Mouse (Mus musculus) ovary, adult 10 weeks (tissue): ENCODE measurements around the gene Map4. TPM values are rescaled to one million over a fixed set of nuclear protein-coding genes. Genes with fewer than 3 reads are reported as not detected.

Experiments used
- polyA plus RNA-seq: library from polyadenylated mRNA; stranded (reverse); fragments of 350-450 nt; fragmentation: Illumina TruSeq; extraction: RNeasy Lipid Tissue Mini Kit (QIAGEN cat#74804); gene quantifications from one replicate; pipeline ENCODE4 v1.2.3, GENCODE M21; 2014

Map4 gene
- 50.9 TPM for polyA plus RNA-seq

DNA sequence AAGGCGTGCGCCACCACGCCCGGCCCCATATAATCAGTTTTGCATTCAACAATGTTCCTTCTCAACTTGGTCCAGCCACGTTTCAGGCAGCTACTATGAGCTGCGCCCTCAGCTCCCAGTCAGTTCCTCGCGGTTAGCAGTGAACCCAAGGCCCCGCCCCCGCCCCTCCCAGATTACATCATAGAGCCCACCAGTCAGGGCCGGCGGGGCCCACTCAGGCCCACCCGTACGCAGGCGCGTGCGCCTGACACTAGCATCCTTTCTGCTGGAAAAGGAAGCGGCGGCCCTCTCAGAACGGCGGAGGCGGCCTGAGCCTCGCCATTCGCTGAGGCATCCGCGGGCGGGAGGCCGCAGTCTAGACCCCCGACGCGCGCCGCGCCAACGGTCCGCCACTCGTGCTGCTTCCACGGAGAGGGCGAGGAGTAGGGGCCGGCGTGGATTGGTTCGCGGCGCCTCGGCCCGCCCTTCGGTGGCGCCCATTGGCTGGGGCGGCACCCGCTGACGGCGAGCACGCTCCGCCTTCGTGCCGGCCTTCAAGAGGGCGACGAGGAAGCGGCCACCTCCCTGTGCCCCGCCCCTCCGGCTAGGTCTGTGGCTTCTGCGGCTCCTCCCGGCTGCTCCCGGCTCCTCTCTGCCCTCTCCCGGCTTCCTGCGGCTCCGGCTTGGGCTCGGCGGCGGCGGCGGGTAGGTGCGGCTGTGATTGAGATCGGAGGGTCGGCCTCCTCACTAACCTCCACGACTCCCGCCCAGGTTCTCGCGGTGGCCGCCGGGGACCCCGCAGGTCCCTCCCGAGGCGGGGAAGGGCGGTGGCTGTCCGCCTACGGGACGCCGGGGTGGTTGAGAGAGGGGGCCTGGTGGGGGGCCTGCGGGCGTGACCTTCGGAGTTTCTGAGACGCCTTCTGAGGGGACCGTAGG lies at the start of gene Map4:
Gene Map4, plus strand, starts transcription at position 204 of the 915 bp plus-strand sequence.

DNA sequence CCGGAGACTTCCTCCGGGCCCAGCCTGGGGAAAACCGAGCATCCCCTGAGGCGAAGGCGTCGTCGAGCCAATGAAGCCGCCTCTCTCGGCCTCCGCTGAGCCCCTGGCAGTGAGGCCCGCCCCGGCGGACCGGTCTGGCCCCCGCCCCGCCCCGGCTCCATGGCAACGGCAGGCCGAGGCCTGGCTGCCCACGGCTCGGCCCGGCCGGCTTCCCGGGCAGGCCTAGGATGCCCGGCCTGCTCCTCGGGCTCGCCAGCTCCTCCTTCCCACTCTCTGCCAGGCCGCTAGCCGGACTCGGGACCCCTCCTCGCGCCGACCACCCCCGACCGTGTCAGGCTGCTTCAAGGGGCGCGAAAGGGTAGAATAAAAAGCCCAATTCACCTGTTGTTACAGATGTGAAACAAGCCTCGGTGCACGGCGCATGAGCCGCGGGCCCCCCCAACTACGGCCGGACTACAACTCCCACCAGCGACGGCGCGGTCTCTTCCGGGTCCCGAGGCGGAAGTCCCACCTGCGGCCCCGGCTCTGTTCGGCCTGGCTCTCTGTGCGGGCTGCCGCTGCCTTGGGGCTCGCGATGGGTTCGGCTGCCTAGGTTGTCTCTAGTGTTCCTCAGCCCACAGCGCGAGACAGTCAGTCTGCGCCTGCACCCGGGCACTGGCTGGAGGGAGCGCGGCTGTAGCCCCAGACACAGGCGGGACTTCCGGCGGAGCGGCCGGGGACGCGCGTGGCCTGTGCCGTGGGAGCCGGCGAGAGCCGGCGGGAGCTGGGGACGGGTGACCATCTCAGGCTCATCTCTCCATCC lies 185.9 kb downstream of the Map4 start, which contains the start of gene Smarcc1:
Gene Smarcc1, plus strand, starts transcription at position 732 of the 802 bp plus-strand sequence.

DNA sequence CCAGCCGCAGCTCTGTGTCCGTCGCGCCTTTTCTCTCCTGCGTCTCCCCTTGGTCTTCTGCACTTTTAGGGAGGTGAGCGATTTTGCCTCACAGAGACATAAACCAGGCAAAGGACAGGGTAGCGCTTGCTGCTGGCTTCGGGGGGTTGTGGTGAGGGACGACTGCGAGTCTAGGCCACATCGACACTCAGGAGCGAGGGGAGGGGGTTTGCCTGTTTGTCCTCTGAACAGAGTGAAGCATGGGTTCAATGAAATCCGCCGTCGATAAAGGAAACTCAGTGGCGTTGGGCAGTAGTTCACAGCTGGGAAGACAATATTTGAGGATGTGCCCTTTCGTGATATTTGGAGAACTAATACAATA lies 186.5 kb downstream of the Map4 start, which contains the start of gene Dhx30:
Gene Dhx30, minus strand, starts transcription at position 52 of the 361 bp plus-strand sequence.

Other genes with a start within 250 kb of the Map4 start
- gene Fbxw18, start 228.8 kb upstream of the Map4 start, polyA plus RNA-seq = 51.3 TPM
- gene Fbxw26, start 185.4 kb upstream of the Map4 start, polyA plus RNA-seq = 18.6 TPM
- 9.7 TPM for gene Fbxw27, start 140.8 kb upstream of the Map4 start, polyA plus RNA-seq
- 3.1 TPM for gene Spink8, start 119.2 kb upstream of the Map4 start, polyA plus RNA-seq
- 3.1 TPM for gene Nme6, start 98.7 kb upstream of the Map4 start, polyA plus RNA-seq
- gene Camp, start 81.8 kb upstream of the Map4 start, polyA plus RNA-seq = not detected
- 27.1 TPM for gene Cdc25a, start 55.9 kb upstream of the Map4 start, polyA plus RNA-seq
- gene Smarcc1, start 186.2 kb downstream of the Map4 start, polyA plus RNA-seq = 158 TPM
- gene Dhx30, start 186.4 kb downstream of the Map4 start, polyA plus RNA-seq = 43.1 TPM